Mouse (Mus musculus) liver, postnatal 0 days (tissue): ENCODE measurements around the gene Apoc4.
"Not testable (repeated sequence)": the region's sequence is repeated elsewhere in the genome, so short reads cannot be mapped to it uniquely, and the experiment has no call there.

Experiments used
- CTCF ChIP-seq: sonication (generic); IDR thresholded peaks from 2 replicates; pipeline ENCODE4 v1.5.1; 2016; ENCODE audit warnings: antibody characterized with exemption, low read depth
- EP300 ChIP-seq: IDR thresholded peaks from 2 replicates; pipeline ENCODE4 v1.6.1; 2016; ENCODE audit warnings: antibody characterized with exemption, low read depth, mild to moderate bottlenecking

DNA sequence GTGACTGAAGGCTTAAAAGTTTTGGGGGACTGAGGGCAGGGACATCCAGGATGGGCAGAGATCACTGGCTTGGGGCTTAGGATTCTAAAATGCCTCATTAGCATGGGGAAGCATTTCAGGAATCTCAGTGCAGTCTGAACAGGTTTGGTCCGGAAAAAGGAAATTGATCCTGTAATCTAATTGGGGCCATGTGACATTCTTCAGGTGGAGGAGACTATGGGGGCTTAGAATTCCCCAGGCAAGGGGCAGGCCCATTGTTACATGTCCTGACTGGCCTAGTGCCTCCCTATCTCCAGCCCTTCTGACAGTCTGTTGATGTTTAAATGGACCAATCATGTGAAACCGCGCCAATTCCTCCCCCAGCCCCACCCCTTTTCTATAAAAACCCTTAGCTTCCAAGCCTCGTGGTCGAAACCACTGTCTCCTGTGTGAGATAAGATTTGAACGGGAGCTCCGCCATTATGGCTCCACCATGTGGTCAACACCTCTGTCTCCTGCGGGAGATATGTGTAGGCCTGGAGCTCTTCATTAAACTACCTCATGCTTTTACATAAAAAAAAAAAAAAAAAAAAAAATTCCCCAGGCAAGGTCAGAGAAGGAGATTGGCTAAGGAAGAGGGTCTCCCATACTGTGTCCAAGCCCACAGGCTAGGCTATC, 5.8 kb upstream of the Apoc4 start:
- peak; percentile 21; the same call in 1 of the 2 replicates for TF ChIP-seq CTCF
- not testable (repeated sequence) for TF ChIP-seq EP300
